Mouse (Mus musculus) kidney, adult 2 months (tissue): ENCODE results near the gene Defb33.

Experiments used
- CTCF ChIP-seq: fragments of 200-500 bp; conservative IDR thresholded peaks from 2 replicates; pipeline ENCODE4 v1.5.1; 2011; ENCODE audit warnings: low read depth, mild to moderate bottlenecking, control low read depth, low read length, moderate library complexity, mixed read lengths; ENCODE audit not compliant: insufficient read depth, insufficient read length
- POLR2A ChIP-seq: fragments of 200-500 bp; IDR thresholded peaks from one replicate; pipeline ENCODE4 v1.6.1; 2011; ENCODE audit warnings: low read depth, low read length, control low read depth

GRCm38 (mm10) chr8:20908256-20908655 lies 15.8 kb downstream of the Defb33 start:
- TF ChIP-seq CTCF (no peak), POLR2A (no peak)
